Mouse (Mus musculus) olfactory bulb, adult 2 months (tissue): Measurements from ENCODE around the gene Lancl3.

Experiments used
- CTCF ChIP-seq: fragments of 200-500 bp; IDR thresholded peaks from 2 replicates; pipeline ENCODE4 v1.5.1; 2012; ENCODE audit warnings: low read depth, mild to moderate bottlenecking, low read length, moderate library complexity; ENCODE audit not compliant: insufficient read depth
- POLR2A ChIP-seq: fragments of 200-500 bp; IDR thresholded peaks from 2 replicates; pipeline ENCODE4 v1.6.1; 2012; ENCODE audit warnings: mild to moderate bottlenecking, low read depth, low read length, moderate library complexity; ENCODE audit not compliant: insufficient read depth

DNA sequence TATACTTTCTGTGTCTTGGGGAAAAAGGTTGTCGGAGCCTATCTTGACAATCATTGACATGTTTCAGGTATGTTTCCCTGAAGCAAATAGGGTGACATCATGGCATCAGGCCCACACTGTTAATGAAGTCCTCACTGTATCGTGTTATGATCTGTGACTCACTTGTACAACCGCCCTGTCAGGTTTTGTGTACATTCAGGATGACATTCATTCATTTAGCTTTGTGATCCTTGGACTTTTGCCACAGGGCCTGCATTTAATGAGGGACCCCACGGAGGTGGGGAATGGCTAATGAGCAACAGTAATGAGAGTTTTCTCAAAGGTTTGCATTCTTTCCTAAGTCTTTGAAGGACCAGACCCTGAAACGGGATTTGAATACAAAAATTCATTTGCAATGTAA lies 49.2 kb downstream of the Lancl3 start:
- TF ChIP-seq CTCF: no peak
- TF ChIP-seq POLR2A: no peak
